Mouse (Mus musculus): ENCODE measurements around the gene Col26a1.

- TF ChIP-seq CTCF (IDR thresholded peaks at IDR 0.05; ENCODE audit: control insufficient read depth, insufficient read depth, insufficient read length), result no peak
- no peak for TF ChIP-seq MAX (IDR thresholded peaks at IDR 0.05)
- TF ChIP-seq MYOD1 (IDR thresholded peaks at IDR 0.05; ENCODE audit: control insufficient read depth, insufficient read length, low read depth), result no peak
- no peak for TF ChIP-seq MYOG (IDR thresholded peaks at IDR 0.05; ENCODE audit: control insufficient read depth, extremely low read depth, insufficient read length)
- TF ChIP-seq USF1 (IDR thresholded peaks at IDR 0.05; ENCODE audit: low read depth), result no peak
These were observed 31.2 kb upstream of the Col26a1 start for GRCm38 (mm10) chr5:136914183-136914582.
